In the genomic region with DNA sequence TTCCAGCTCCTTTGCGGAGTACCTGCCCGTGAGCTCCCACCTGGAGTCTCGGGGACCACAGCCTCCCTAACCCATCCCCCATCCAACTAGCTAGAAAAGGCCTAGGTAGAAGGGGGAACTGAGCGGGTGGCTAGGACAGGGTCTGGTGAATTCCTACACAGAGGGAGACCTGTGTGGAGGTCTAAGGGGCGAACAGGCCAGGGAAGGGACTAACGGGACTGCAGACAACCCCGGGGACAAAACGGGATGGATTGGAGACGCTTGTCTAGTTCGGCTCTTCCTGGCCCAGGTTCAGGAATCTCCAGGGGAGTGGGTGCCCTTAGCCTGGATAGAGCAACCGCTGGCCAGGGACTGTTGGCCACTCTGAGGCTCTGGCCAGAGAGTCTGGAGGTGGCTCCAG, we compare ENCODE assay signal across 8 mouse cellular contexts. TPM values are rescaled to one million over a fixed set of nuclear protein-coding genes. Genes with fewer than 3 reads are reported as not detected.
DNase-seq lines count a peak whose midpoint lies in the region; ATAC-seq lines count a peak whose summit lies in the region.

No protein-coding gene starts in this region.

- H3K4me1 ChIP-seq in heart, embryonic 14.5 days (ENCODE audit: control insufficient read depth in 2 of 2, insufficient read depth in 2 of 2, low read length in 2 of 2): peaks cover 16 to 44% of the 10 kb centered on the region in 2 experiments
- peaks cover 49% of the 10 kb centered on the region for H3K4me1 ChIP-seq in forebrain, embryonic 16.5 days (replicated peaks; ENCODE audit: control insufficient read depth, insufficient read depth, low read length)
- peaks cover 45% of the 10 kb centered on the region for H3K4me1 ChIP-seq in limb, embryonic 15.5 days

- no peaks in the 10 kb centered on the region for H3K9me3 ChIP-seq in heart, embryonic 14.5 days (ENCODE audit: control insufficient read depth, low read length)
- no peaks in the 10 kb centered on the region for H3K9me3 ChIP-seq in forebrain, embryonic 16.5 days (ENCODE audit: control insufficient read depth, low read length)
- H3K9me3 ChIP-seq in limb, embryonic 15.5 days: no peaks in the 10 kb centered on the region

- peak overlapping the region; percentile 66; the same call in 1 of the 2 replicates for H3K9ac ChIP-seq in heart, embryonic 14.5 days (ENCODE audit: low read length)
- no peak overlapping the region for H3K9ac ChIP-seq in forebrain, embryonic 16.5 days (replicated peaks; ENCODE audit: low read depth, low read length)
- H3K9ac ChIP-seq in limb, embryonic 15.5 days: 0 out of 2 replicates have a peak overlapping the region, but pooled peaks have one; percentile 4

- intact Hi-C loops in heart, postnatal 36 days (cut with DNase I): no loop called here

- WGBS in heart, embryonic 14.5 days: 17% methylated on average over 11 of the region's 11 CpGs
- 19% methylated on average over 11 of the region's 11 CpGs for WGBS in forebrain, embryonic 16.5 days
- 15% methylated on average over 11 of the region's 11 CpGs for WGBS in limb, embryonic 15.5 days

- peaks cover 46% of the 10 kb centered on the region for H3K27me3 ChIP-seq in heart, embryonic 14.5 days (ENCODE audit: control insufficient read depth, insufficient read depth, low read length)
- peaks cover 15% of the 10 kb centered on the region for H3K27me3 ChIP-seq in forebrain, embryonic 16.5 days (replicated peaks; ENCODE audit: control insufficient read depth, insufficient read depth, low read length)
- H3K27me3 ChIP-seq in limb, embryonic 15.5 days: peaks cover 31% of the 10 kb centered on the region

- H3K27ac ChIP-seq in heart, embryonic 14.5 days (replicated peaks in 1 of 2; ENCODE audit: control insufficient read depth in 1 of 2, insufficient read depth in 1 of 2, low read depth in 2 of 2, low read length in 2 of 2): no peak overlapping the region
- no peak overlapping the region for H3K27ac ChIP-seq in forebrain, embryonic 16.5 days (ENCODE audit: low read length)
- H3K27ac ChIP-seq in limb, embryonic 15.5 days: peak overlapping the region; percentile 78

- peak overlapping the region; percentile 83 for H3K4me2 ChIP-seq in heart, embryonic 14.5 days (ENCODE audit: low read length)
- H3K4me2 ChIP-seq in forebrain, embryonic 16.5 days (ENCODE audit: low read length): peak overlapping the region; percentile 73; the same call in 1 of the 2 replicates
- peak overlapping the region; percentile 81 for H3K4me2 ChIP-seq in limb, embryonic 15.5 days

- no peaks in the 10 kb centered on the region for H3K36me3 ChIP-seq in heart, embryonic 14.5 days (ENCODE audit: control insufficient read depth, insufficient read depth, low read length)
- no peaks in the 10 kb centered on the region for H3K36me3 ChIP-seq in forebrain, embryonic 16.5 days (ENCODE audit: control insufficient read depth, insufficient read depth)
- no peaks in the 10 kb centered on the region for H3K36me3 ChIP-seq in limb, embryonic 15.5 days

- DNase-seq in heart, adult 9 months (ENCODE audit: low spot score in 2 of 2): no peak
- peak; percentile 36 for DNase-seq in embryo, embryonic 10.5 days (ENCODE audit: low spot score)
- DNase-seq in left cerebral cortex, adult 9 months (ENCODE audit: low spot score in 2 of 2): no peak
- DNase-seq in heart, postnatal 36 days: no peak
- DNase-seq in thymus, adult 18-20 months: no peak

- ATAC-seq in heart, embryonic 14.5 days (ENCODE audit: insufficient number of reproducible peaks, insufficient read depth, low FRiP score, low read depth): no peak
- no peak for ATAC-seq in forebrain, embryonic 16.5 days
- no peak for ATAC-seq in limb, embryonic 15.5 days (ENCODE audit: insufficient number of reproducible peaks, low FRiP score, low TSS enrichment, low read depth)

- peak overlapping the region in 1 of 2 experiments; percentile 43; a peak in 2 of 4 replicates for H3K4me3 ChIP-seq in heart, embryonic 14.5 days (ENCODE audit: control insufficient read depth in 1 of 2, insufficient read depth in 1 of 2, low read depth in 1 of 2, low read length in 2 of 2)
- no peak overlapping the region; the same call in 1 of the 2 replicates for H3K4me3 ChIP-seq in forebrain, embryonic 16.5 days (replicated peaks; ENCODE audit: low read length)
- peak overlapping the region; percentile 52 for H3K4me3 ChIP-seq in limb, embryonic 15.5 days

RNA-seq across cellular contexts. Expression of a gene that starts 0.7 kb away (rescaled TPM):
- 9.4 and 13.3 TPM in 2 replicates for polyA plus RNA-seq in heart, embryonic 14.5 days (2014; fragmentation: Nextera tagmentation; extraction: Ambion mirVana)
- polyA plus RNA-seq in forebrain, embryonic 16.5 days (2015; fragmentation: Nextera tagmentation; extraction: Ambion mirVana): 16.6 and 35.1 TPM in 2 replicates
- polyA plus RNA-seq in limb, embryonic 15.5 days (2015; fragmentation: Nextera tagmentation; extraction: Ambion mirVana): 807 and 885 TPM in 2 replicates
- total RNA-seq in heart, postnatal 36 days (2021): under 1 TPM; 0.08 to 0.46 TPM

RNA-seq across cellular contexts. Expression of a gene that starts 41.2 kb away (rescaled TPM):
- polyA plus RNA-seq in heart, embryonic 14.5 days (2014; fragmentation: Nextera tagmentation; extraction: Ambion mirVana): 38.1 and 40.6 TPM in 2 replicates
- polyA plus RNA-seq in forebrain, embryonic 16.5 days (2015; fragmentation: Nextera tagmentation; extraction: Ambion mirVana): 64.8 and 66.9 TPM in 2 replicates
- polyA plus RNA-seq in limb, embryonic 15.5 days (2015; fragmentation: Nextera tagmentation; extraction: Ambion mirVana): 48.8 and 51.3 TPM in 2 replicates
- total RNA-seq in heart, postnatal 36 days (2021): 10 to 100 TPM; 10.6 to 12.0 TPM

Comparison
In these comparisons a context has a peak if more than half of its experiments do, and no peak if none do; other contexts are left out.
1. RNA of a gene that starts 0.7 kb away (polyA plus RNA-seq): 807 to 885 TPM in limb, embryonic 15.5 days; 16.6 to 35.1 TPM in forebrain, embryonic 16.5 days and 9.4 to 13.3 TPM in heart, embryonic 14.5 days; every median in the first group is over 10 times any median in the second.
2. Peak in every context shown above with its lines, with median percentiles within 50 percentile points of each other: H3K4me2 ChIP-seq.